Mouse (Mus musculus): Measurements from ENCODE around the gene Epn2. TPM values are rescaled to one million over a fixed set of nuclear protein-coding genes. Genes with fewer than 3 reads are reported as not detected.
"Not testable (repeated sequence)": the region's sequence is repeated elsewhere in the genome, so short reads cannot be mapped to it uniquely, and the experiment has no call there.

Gene Epn2
- polyA plus RNA-seq, 1 experiment from 2014 or later: 19.4 TPM

GRCm38 (mm10) chr11:61585421-61585820 is 5.9 kb upstream of the Epn2 start:
- no peak for ATAC-seq
- Histone ChIP-seq H3K27ac (no peak overlapping the region), H3K4me2 (replicated peaks) (no peak overlapping the region), H3K36me3 (no peaks in the 10 kb centered on the region), H3K9me3 (no peaks in the 10 kb centered on the region), H3K27me3 (replicated peaks) (no peaks in the 10 kb centered on the region), H3K4me1 (replicated peaks) (0 out of 2 replicates have a peak, but pooled peaks cover 4% of the 10 kb centered on the region), H3K9ac (no peak overlapping the region), H3K4me3 (replicated peaks) (no peak overlapping the region)
- WGBS: 52% methylated on average over 4 of the region's 4 CpGs

DNA sequence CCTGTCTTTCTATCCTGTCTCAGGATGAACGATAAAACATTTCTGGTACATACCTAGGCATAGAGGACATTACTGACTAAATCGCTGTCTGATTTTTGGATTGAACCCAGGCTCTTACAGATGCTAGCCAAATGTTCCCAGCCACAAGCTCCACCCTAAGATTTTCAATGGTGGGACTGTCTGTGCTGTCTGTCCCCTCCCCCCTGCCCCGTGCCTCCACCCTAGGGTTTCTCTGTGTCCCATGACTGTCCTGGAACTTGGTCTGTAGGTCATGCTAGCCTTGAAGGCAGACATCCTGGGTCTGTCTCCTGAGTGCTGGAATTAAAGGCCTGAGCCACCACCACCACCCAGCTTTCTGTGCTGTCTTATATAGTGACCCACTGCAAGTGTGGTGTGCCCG is 5.3 kb upstream of the Epn2 start:
- no peaks in the 10 kb centered on the region for H3K36me3 ChIP-seq
- H3K9ac ChIP-seq: no peak overlapping the region
- H3K27me3 ChIP-seq (replicated peaks): no peaks in the 10 kb centered on the region
- H3K4me2 ChIP-seq (replicated peaks): no peak overlapping the region
- H3K4me3 ChIP-seq (replicated peaks): no peak overlapping the region
- H3K4me1 ChIP-seq (replicated peaks): no peaks in the 10 kb centered on the region
- WGBS: 85% methylated on average over 4 of the region's 4 CpGs
- no peak overlapping the region for H3K27ac ChIP-seq
- ATAC-seq: no peak
- no peaks in the 10 kb centered on the region for H3K9me3 ChIP-seq

DNA sequence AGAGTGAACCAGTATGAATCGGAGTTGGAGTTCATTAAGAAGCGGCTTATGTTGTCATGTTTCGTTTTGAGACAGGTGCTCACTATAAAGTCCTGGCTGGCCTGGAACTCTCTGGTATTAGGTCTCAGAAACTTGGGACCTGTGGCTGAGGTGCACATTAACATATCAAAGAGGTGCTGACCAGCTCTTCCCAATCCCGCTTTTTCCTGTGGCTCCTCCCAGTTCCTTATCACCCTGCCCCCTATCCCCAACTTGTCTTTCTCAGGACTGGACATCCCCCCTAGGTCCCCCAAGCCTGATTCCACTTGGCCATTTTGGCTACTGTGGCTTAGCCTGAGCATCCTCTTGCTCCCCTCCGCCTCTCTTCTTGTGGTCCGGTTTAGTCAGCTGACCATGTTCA is 4.6 kb upstream of the Epn2 start:
- no peak overlapping the region for H3K9ac ChIP-seq
- no peaks in the 10 kb centered on the region for H3K9me3 ChIP-seq
- H3K4me3 ChIP-seq (replicated peaks): no peak overlapping the region
- no peaks in the 10 kb centered on the region for H3K4me1 ChIP-seq (replicated peaks)
- no peak overlapping the region for H3K27ac ChIP-seq
- WGBS: 87% methylated on average over 6 of the region's 6 CpGs
- H3K4me2 ChIP-seq (replicated peaks): no peak overlapping the region
- H3K27me3 ChIP-seq (replicated peaks): no peaks in the 10 kb centered on the region
- no peak for ATAC-seq
- H3K36me3 ChIP-seq: no peaks in the 10 kb centered on the region

- not testable (repeated sequence) for ATAC-seq
These were observed 3.3 kb upstream of the Epn2 start for GRCm38 (mm10) chr11:61582808-61583207.

GRCm38 (mm10) chr11:61579878-61580381 is 443 bp upstream of the Epn2 start:
- H3K4me2 ChIP-seq (replicated peaks): peak overlapping the region; percentile 84
- no peak for ATAC-seq

More at GRCm38 (mm10) chr11:61582808-61583207, 3.3 kb upstream of the Epn2 start:
- not testable (repeated sequence) for H3K9ac ChIP-seq; H3K36me3 ChIP-seq; H3K4me2 ChIP-seq (replicated peaks); H3K9me3 ChIP-seq; H3K4me3 ChIP-seq (replicated peaks); H3K27me3 ChIP-seq (replicated peaks); H3K27ac ChIP-seq; H3K4me1 ChIP-seq (replicated peaks)
- 75% methylated on average over 5 of the region's 5 CpGs for WGBS

DNA sequence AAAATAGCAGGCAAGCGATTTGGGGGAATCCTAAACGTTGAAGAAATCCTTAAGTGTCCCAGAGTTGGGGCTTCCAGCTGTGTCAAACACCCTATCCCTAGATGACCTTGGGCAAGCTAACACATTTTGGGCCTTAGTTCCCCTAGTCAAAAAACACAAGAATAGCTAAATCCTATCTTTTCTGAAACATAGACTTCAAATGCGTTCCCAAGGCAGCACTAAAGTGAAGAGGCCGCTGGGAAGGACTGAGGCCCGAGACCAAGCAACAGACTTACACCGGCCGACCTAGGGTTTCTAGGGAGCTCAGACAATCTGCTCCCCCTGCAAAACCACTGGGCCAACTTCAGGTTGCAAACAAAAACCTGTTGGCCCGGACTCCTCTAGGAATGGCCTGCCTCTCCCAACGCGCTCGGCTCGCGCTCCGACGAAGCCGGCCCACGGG is 925 bp downstream of the Epn2 start:
- peak overlapping the region; percentile 84 for H3K4me2 ChIP-seq (replicated peaks)
- no peaks in the 10 kb centered on the region for H3K36me3 ChIP-seq
- 3% methylated on average over 17 of the region's 17 CpGs for WGBS
- H3K9me3 ChIP-seq: no peaks in the 10 kb centered on the region
- H3K4me1 ChIP-seq (replicated peaks): peaks cover 4% of the 10 kb centered on the region
- peak overlapping the region; percentile 87 for H3K9ac ChIP-seq
- no peaks in the 10 kb centered on the region for H3K27me3 ChIP-seq (replicated peaks)
- H3K4me3 ChIP-seq (replicated peaks): peak overlapping the region; percentile 84
- peak overlapping the region; percentile 88 for H3K27ac ChIP-seq
- peak; percentile 16 for ATAC-seq

More at GRCm38 (mm10) chr11:61579878-61580381, 443 bp upstream of the Epn2 start:
- no peaks in the 10 kb centered on the region for H3K27me3 ChIP-seq (replicated peaks)
- WGBS: 77% methylated on average over 7 of the region's 7 CpGs
- H3K27ac ChIP-seq: no peak overlapping the region
- no peaks in the 10 kb centered on the region for H3K36me3 ChIP-seq
- peaks cover 4% of the 10 kb centered on the region for H3K4me1 ChIP-seq (replicated peaks)
- no peaks in the 10 kb centered on the region for H3K9me3 ChIP-seq
- H3K9ac ChIP-seq: no peak overlapping the region
- H3K4me3 ChIP-seq (replicated peaks): peak overlapping the region; percentile 84

- Histone ChIP-seq H3K36me3 (no peaks in the 10 kb centered on the region), H3K27ac (no peak overlapping the region), H3K9me3 (no peaks in the 10 kb centered on the region), H3K27me3 (replicated peaks) (no peaks in the 10 kb centered on the region), H3K4me3 (replicated peaks) (peak overlapping the region; percentile 84; the same call in 1 of the 2 replicates), H3K9ac (no peak overlapping the region), H3K4me1 (replicated peaks) (peaks cover 4% of the 10 kb centered on the region), H3K4me2 (replicated peaks) (peak overlapping the region; percentile 84)
- ATAC-seq: no peak
- 15% methylated on average over 5 of the region's 5 CpGs for WGBS
These were observed 1.5 kb downstream of the Epn2 start for GRCm38 (mm10) chr11:61577991-61578390.

- peaks cover 4% of the 10 kb centered on the region for H3K4me1 ChIP-seq (replicated peaks)
- no peak overlapping the region for H3K9ac ChIP-seq
- no peaks in the 10 kb centered on the region for H3K27me3 ChIP-seq (replicated peaks)
- no peak overlapping the region for H3K4me3 ChIP-seq (replicated peaks)
- no peak overlapping the region for H3K27ac ChIP-seq
- no peaks in the 10 kb centered on the region for H3K9me3 ChIP-seq
- H3K4me2 ChIP-seq (replicated peaks): no peak overlapping the region
- ATAC-seq: no peak
- H3K36me3 ChIP-seq: no peaks in the 10 kb centered on the region
These were observed 2.1 kb downstream of the Epn2 start for GRCm38 (mm10) chr11:61577349-61577748.

DNA sequence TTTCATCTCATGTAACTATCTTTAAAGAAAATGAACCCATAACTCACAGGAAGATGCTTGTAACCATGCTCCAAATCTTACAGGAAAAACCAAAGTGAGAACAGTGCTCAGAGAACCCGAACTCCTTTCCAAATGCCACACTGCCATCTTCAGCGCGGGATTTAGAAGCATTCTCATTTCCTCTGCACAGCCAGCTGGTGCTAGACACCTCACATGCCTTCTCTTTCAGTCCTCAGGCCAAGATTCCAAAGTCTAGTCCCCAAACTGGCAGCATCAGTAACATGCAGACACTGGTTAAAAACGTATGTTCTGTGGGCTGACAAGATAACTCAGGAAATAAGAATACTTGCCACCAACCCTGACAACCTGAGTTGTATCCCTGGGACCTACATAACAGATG is 6.2 kb downstream of the Epn2 start:
- 87% methylated on average over 4 of the region's 4 CpGs for WGBS
- Histone ChIP-seq H3K4me2 (replicated peaks) (no peak overlapping the region), H3K27ac (no peak overlapping the region), H3K9ac (no peak overlapping the region), H3K36me3 (no peaks in the 10 kb centered on the region), H3K27me3 (replicated peaks) (no peaks in the 10 kb centered on the region), H3K4me3 (replicated peaks) (no peak overlapping the region), H3K4me1 (replicated peaks) (peaks cover 4% of the 10 kb centered on the region), H3K9me3 (no peaks in the 10 kb centered on the region)
- no peak for ATAC-seq

- H3K4me2 ChIP-seq (replicated peaks): no peak overlapping the region
- H3K27me3 ChIP-seq (replicated peaks): no peaks in the 10 kb centered on the region
- no peaks in the 10 kb centered on the region for H3K36me3 ChIP-seq
- no peak overlapping the region for H3K4me3 ChIP-seq (replicated peaks)
- H3K9ac ChIP-seq: no peak overlapping the region
- H3K9me3 ChIP-seq: no peaks in the 10 kb centered on the region
- 90% methylated on average over 3 of the region's 3 CpGs for WGBS
- no peak for ATAC-seq
- H3K27ac ChIP-seq: no peak overlapping the region
- H3K4me1 ChIP-seq (replicated peaks): no peaks in the 10 kb centered on the region
These were observed 8.3 kb downstream of the Epn2 start for GRCm38 (mm10) chr11:61571225-61571624.

GRCm38 (mm10) chr11:61569671-61570070 is 9.8 kb downstream of the Epn2 start:
- H3K9me3 ChIP-seq: no peaks in the 10 kb centered on the region
- ATAC-seq: no peak
- H3K9ac ChIP-seq: no peak overlapping the region
- no peak overlapping the region for H3K27ac ChIP-seq
- no peaks in the 10 kb centered on the region for H3K27me3 ChIP-seq (replicated peaks)
- no peak overlapping the region for H3K4me2 ChIP-seq (replicated peaks)
- H3K36me3 ChIP-seq: no peaks in the 10 kb centered on the region
- H3K4me3 ChIP-seq (replicated peaks): no peak overlapping the region
- WGBS: 82% methylated on average over 1 of the region's 1 CpGs
- no peaks in the 10 kb centered on the region for H3K4me1 ChIP-seq (replicated peaks)

GRCm38 (mm10) chr11:61564566-61564965 is 14.9 kb downstream of the Epn2 start:
- Histone ChIP-seq H3K9ac (no peak overlapping the region), H3K4me3 (replicated peaks) (no peak overlapping the region), H3K9me3 (no peaks in the 10 kb centered on the region), H3K4me2 (replicated peaks) (no peak overlapping the region), H3K4me1 (replicated peaks) (no peaks in the 10 kb centered on the region), H3K27me3 (replicated peaks) (no peaks in the 10 kb centered on the region), H3K27ac (no peak overlapping the region), H3K36me3 (no peaks in the 10 kb centered on the region)
- WGBS: 89% methylated on average over 2 of the region's 2 CpGs
- ATAC-seq: no peak

- ATAC-seq: no peak
- Histone ChIP-seq H3K27ac (no peak overlapping the region), H3K9me3 (no peaks in the 10 kb centered on the region), H3K4me3 (replicated peaks) (no peak overlapping the region), H3K36me3 (no peaks in the 10 kb centered on the region), H3K4me2 (replicated peaks) (no peak overlapping the region), H3K4me1 (replicated peaks) (no peaks in the 10 kb centered on the region), H3K9ac (no peak overlapping the region), H3K27me3 (replicated peaks) (no peaks in the 10 kb centered on the region)
- 75% methylated on average over 4 of the region's 4 CpGs for WGBS
These were observed 15.5 kb downstream of the Epn2 start for GRCm38 (mm10) chr11:61563939-61564338.

Data from intestine, embryonic 15.5 days (tissue).